Mouse (Mus musculus) liver, embryonic 11.5 days (tissue): ENCODE measurements around the gene Grin2d. TPM values are rescaled to one million over a fixed set of nuclear protein-coding genes. Genes with fewer than 3 reads are reported as not detected.

Source experiments
- ATAC-seq: fragments of 200-750 bp; cut with Nextera tagmentation; replicated peaks from 2 replicates; pipeline ENCODE4 v1.8.0; 2017; ENCODE audit warnings: moderate number of reproducible peaks, mild to moderate bottlenecking, moderate TSS enrichment, moderate library complexity; ENCODE audit not compliant: low FRiP score
- DNase-seq: peaks from one replicate; pipeline ENCODE4 v3.0.0-alpha.2; 2017; ENCODE audit warnings: low spot score
- H3K27ac ChIP-seq: fragments of 300-500 bp; sonication (generic); 2 replicates; pipeline ENCODE4 v1.5.1; 2014; ENCODE audit warnings: mild to moderate bottlenecking, low read depth, low read length, control low read depth
- H3K27me3 ChIP-seq: fragments of 300-500 bp; sonication (generic); replicated peaks from 2 replicates; pipeline ENCODE4 v1.6.1; 2014; ENCODE audit warnings: low read length, mixed read lengths; ENCODE audit not compliant: control insufficient read depth, insufficient read depth
- H3K36me3 ChIP-seq: fragments of 300-500 bp; sonication (generic); 2 replicates; pipeline ENCODE4 v1.6.1; 2014; ENCODE audit warnings: mild to moderate bottlenecking, low read length, moderate library complexity, mixed read lengths; ENCODE audit not compliant: control insufficient read depth, insufficient read depth
- H3K4me1 ChIP-seq: fragments of 300-500 bp; sonication (generic); replicated peaks from 2 replicates; pipeline ENCODE4 v1.6.1; 2014; ENCODE audit warnings: low read length, mixed read lengths; ENCODE audit not compliant: control insufficient read depth, insufficient read depth
- H3K4me2 ChIP-seq: fragments of 300-500 bp; sonication (generic); 2 replicates; pipeline ENCODE4 v1.6.1; 2014; ENCODE audit warnings: mild to moderate bottlenecking, control low read depth, moderate library complexity
- H3K4me3 ChIP-seq: fragments of 300-500 bp; sonication (generic); 2 replicates; pipeline ENCODE4 v1.5.1; 2014; ENCODE audit warnings: low read depth, low read length, control low read depth
- H3K9ac ChIP-seq: fragments of 300-500 bp; sonication (generic); 2 replicates; pipeline ENCODE4 v1.6.1; 2014; ENCODE audit warnings: low read depth, low read length, control low read depth
- H3K9me3 ChIP-seq: fragments of 300-500 bp; sonication (generic); 2 replicates; pipeline ENCODE4 v1.6.1; 2016; ENCODE audit warnings: low read length, inconsistent platforms, mixed read lengths; ENCODE audit not compliant: control insufficient read depth
- WGBS: fragments of 180-500 bp; shearing (Covaris S2); extraction: QIAGEN DNeasy Blood & Tissue Kit; methylation state at CpG from one replicate; pipeline ENCODE4 v1.1.7; 2014; 5-methylcytosine and 5-hydroxymethylcytosine counted together
- polyA plus RNA-seq: library from polyadenylated mRNA; unstranded; fragments of >200 nt; fragmentation: Nextera tagmentation; extraction: Ambion mirVana; gene quantifications from 2 replicates; pipeline ENCODE4 v1.2.1, GENCODE M21; 2014

Gene Grin2d
- polyA plus RNA-seq, 1 experiment from 2014 or later, result 0.23 TPM

DNA sequence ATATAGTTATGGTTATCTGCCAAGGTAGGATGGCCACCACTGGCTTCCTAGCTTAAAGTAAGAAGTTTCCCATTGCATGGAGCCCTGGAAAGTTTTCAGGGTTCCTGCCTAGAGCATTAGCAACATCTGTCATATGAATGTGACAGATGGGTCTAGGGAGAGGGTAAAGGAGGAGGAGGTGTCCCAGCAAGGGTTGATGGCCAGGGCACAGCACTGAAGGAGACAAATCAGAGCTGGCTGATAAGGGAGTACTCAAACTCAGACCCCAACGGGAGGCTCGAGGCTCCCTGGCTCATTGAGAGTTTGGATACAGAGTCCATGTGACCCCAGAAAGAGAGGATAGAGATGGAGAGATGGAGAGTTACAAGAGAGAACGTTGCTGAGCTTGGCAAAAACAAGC is 27.5 kb downstream of the Grin2d start:
- Histone ChIP-seq H3K27me3 (peaks cover 14% of the 10 kb centered on the region), H3K4me2 (no peak overlapping the region), H3K4me3 (no peak overlapping the region), H3K9ac (no peak overlapping the region), H3K36me3 (no peaks in the 10 kb centered on the region), H3K27ac (no peak overlapping the region), H3K4me1 (no peaks in the 10 kb centered on the region), H3K9me3 (no peaks in the 10 kb centered on the region)
- WGBS, result 55% methylated on average over 3 of the region's 3 CpGs
- ATAC-seq (no peak), DNase-seq (no peak)

DNA sequence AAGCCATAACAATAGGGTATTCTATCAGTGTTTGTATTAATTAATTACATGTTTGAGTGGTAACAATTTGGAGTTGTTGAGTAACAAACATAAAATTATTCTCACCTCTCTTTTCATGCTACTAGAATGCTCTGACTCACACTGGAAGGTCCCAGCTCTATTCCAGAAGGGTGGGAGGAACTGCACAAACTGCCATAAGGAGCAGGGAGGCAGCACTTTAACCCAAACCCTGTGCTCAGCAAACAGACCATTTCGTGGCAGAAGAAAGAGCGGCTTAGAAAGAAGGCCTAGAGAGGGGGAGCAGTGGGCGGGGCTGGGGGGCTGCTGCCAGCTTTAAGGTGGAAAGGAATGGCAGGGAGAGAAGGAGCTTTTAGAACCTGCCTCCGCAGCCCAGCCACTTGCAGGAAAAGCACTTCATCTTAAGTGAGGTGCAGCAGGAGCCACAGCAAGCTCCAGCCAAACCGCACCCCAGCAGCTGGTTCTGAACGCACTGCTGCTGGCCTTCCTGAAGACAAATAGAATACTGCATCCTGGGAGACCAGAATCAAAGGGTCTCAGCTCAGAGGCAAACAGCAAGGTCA is 29.6 kb downstream of the Grin2d start:
- Histone ChIP-seq H3K9ac (no peak overlapping the region), H3K4me2 (no peak overlapping the region), H3K36me3 (no peaks in the 10 kb centered on the region), H3K4me1 (no peaks in the 10 kb centered on the region), H3K4me3 (no peak overlapping the region), H3K27ac (no peak overlapping the region), H3K9me3 (no peaks in the 10 kb centered on the region), H3K27me3 (peaks cover 10% of the 10 kb centered on the region)
- WGBS, result 29% methylated on average over 6 of the region's 6 CpGs
- no peak for ATAC-seq
- DNase-seq, result no peak

DNA sequence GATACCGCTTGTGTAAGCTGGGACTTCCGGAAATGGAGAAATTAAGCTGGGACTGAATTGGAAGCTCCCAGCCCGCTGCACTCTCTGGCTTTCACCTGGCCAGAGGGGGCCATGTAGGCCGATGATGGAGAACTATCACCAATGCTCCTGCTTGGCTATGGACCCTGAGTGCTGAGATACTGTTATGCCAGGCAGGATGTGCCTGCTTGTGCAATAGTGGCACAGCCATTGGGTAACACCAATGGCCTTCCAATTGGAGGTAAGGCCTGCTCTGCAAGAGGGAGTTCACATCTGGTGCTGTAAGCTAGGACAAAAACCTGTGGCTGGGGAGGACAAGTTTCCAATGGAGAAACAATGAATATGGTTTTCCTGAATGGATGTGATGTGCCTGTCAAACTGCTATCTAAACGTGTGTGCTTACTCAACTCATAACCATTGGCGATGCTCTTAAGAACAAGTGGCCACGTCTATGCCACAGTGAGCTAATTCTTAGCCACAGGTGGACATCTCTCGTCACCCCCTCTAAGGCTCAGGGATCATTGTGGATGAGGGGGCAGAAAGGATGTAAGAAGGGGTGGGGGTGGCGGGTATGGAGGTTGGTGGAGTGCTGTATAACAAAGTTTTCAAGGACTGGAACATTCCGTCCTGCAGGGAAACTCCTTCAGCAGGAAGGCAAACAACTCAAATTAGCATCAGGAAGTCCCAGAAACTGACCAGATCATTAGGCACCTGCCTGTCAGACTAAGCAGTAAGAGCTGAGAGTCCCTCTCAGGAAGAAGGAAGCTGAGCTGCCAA is 35.0 kb downstream of the Grin2d start:
- Histone ChIP-seq H3K4me1 (no peaks in the 10 kb centered on the region), H3K9me3 (no peaks in the 10 kb centered on the region), H3K36me3 (no peaks in the 10 kb centered on the region), H3K4me2 (no peak overlapping the region), H3K9ac (no peak overlapping the region), H3K27me3 (peaks cover 20% of the 10 kb centered on the region), H3K27ac (no peak overlapping the region), H3K4me3 (no peak overlapping the region)
- 81% methylated on average over 10 of the region's 10 CpGs for WGBS
- no peak for ATAC-seq
- DNase-seq, result no peak

DNA sequence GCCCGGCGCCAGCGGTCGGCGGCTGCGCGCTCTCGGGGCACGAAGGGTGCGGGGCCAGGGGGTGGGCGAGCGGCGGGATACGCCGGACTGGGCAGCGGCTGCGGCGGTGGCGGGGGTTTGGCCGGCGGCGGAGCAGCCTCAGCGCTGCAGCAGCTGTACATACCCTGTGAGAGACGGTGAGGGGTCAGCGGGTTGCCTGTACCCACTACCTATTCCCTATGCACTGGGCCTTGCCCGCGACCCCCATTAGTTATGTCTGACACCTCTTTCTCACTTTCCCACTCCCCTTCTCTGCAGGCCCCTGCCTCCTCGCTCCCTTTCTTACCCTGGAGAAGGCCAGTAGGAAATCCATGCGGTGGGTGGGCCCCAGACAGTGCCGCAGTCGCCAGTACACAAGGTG is 44.3 kb downstream of the Grin2d start:
- DNase-seq, result no peak
- no peak for ATAC-seq
- Histone ChIP-seq H3K9me3 (no peaks in the 10 kb centered on the region), H3K4me3 (peak overlapping the region; percentile 46), H3K4me2 (peak overlapping the region; percentile 54), H3K9ac (no peak overlapping the region), H3K36me3 (0 out of 2 replicates have a peak, but pooled peaks cover 5% of the 10 kb centered on the region), H3K27me3 (peaks cover 52% of the 10 kb centered on the region), H3K4me1 (peaks cover 12% of the 10 kb centered on the region), H3K27ac (no peak overlapping the region)
- 8% methylated on average over 24 of the region's 31 CpGs for WGBS

DNA sequence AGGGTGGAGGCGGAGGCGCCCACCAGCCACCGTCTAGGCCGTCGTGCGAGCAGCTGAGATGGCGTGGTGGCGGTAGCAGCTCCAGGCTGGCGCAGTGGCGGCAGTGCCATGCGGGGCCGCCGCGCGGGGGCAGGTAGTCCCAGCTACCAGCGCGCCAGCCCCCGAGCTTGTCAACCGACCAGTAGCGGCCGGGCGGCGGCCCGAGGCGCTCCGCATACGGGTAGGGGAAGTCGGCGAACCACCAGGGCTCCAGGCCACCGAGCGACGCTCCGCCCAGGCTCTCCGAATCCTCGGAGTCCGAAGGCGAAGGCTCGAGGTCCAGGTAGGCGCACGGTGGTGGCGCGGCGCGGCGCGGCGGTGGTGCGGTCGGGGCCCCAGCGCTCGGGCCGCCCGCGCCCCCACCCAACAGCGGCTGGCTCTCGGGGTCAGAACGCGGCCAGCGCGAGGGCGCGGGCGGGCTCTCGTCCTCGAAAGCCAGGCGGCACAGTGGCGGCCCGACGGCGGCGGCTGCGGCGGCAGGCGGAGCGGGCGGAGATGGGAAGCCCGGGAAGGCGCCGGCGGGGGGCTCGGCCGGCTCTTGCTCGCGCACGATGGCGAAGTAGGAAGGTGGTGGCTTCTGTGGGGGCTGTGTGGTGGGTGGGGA is 44.9 kb downstream of the Grin2d start:
- H3K4me1 ChIP-seq, result peaks cover 12% of the 10 kb centered on the region
- 0 out of 2 replicates have a peak overlapping the region, but pooled peaks have one; percentile 6 for H3K9ac ChIP-seq
- H3K4me2 ChIP-seq, result peak overlapping the region; percentile 54
- peak overlapping the region; percentile 46 for H3K4me3 ChIP-seq
- H3K27ac ChIP-seq, result no peak overlapping the region
- H3K27me3 ChIP-seq, result peaks cover 52% of the 10 kb centered on the region
- DNase-seq (no peak), ATAC-seq (no peak)
- no peaks in the 10 kb centered on the region for H3K9me3 ChIP-seq
- H3K36me3 ChIP-seq, result peaks cover 6% of the 10 kb centered on the region; the same call in 1 of the 2 replicates
- WGBS, result 1% methylated on average over 66 of the region's 86 CpGs

DNA sequence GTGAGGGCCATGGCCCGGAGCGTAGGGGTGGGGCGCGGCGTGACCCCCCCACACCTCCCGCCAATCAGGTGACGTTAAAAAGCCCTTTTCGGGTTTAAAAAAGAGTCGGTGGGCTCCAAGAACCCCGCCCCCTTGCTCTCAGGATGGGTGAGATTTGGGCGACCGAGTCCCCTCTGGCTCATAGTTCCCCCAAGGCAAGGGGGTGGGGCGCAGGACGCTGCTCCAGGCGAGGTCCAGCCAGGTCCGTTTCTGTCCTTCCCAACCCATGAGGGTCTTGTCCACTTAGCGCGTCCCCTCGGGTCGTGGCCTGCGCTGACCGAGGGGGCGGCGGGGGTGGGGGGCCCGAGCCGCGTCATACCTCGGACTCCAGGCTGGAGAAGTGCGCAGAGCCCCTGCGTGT is 45.8 kb downstream of the Grin2d start:
- 11% methylated on average over 30 of the region's 30 CpGs for WGBS
- H3K9me3 ChIP-seq, result no peaks in the 10 kb centered on the region
- no peak overlapping the region for H3K27ac ChIP-seq
- ATAC-seq (no peak), DNase-seq (no peak)
- peaks cover 52% of the 10 kb centered on the region for H3K27me3 ChIP-seq
- H3K9ac ChIP-seq, result 0 out of 2 replicates have a peak overlapping the region, but pooled peaks have one; percentile 9
- H3K36me3 ChIP-seq, result peaks cover 13% of the 10 kb centered on the region
- peak overlapping the region; percentile 46 for H3K4me3 ChIP-seq
- H3K4me1 ChIP-seq, result peaks cover 12% of the 10 kb centered on the region
- H3K4me2 ChIP-seq, result peak overlapping the region; percentile 54

DNA sequence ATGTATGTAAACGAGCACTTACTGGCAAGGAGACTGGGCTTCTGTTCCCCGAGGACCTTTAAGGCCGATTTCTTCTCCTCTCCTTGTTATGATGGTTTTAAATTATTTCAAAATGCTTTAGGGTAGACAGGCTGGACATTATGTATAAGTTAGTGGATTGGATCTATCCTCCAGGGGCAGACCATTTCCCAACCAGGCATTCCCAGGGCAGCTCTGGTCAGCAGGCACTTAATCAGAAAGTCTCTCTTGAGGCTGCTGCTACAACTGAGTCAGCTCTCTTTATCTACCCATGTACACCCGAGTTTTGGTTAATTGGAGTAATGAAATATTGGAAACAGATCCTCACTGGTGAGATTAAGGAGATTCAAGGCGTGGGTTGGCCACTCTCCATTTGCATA is 47.1 kb downstream of the Grin2d start:
- peaks cover 26% of the 10 kb centered on the region for H3K36me3 ChIP-seq
- H3K4me1 ChIP-seq, result peaks cover 12% of the 10 kb centered on the region
- H3K4me2 ChIP-seq, result peak overlapping the region; percentile 90
- DNase-seq, result no peak
- H3K27me3 ChIP-seq, result peaks cover 49% of the 10 kb centered on the region
- no peak overlapping the region for H3K27ac ChIP-seq
- WGBS, result 19% methylated on average over 5 of the region's 5 CpGs
- H3K9ac ChIP-seq, result peak overlapping the region; percentile 90; the same call in 1 of the 2 replicates
- no peak for ATAC-seq
- no peaks in the 10 kb centered on the region for H3K9me3 ChIP-seq
- H3K4me3 ChIP-seq, result peak overlapping the region; percentile 95

DNA sequence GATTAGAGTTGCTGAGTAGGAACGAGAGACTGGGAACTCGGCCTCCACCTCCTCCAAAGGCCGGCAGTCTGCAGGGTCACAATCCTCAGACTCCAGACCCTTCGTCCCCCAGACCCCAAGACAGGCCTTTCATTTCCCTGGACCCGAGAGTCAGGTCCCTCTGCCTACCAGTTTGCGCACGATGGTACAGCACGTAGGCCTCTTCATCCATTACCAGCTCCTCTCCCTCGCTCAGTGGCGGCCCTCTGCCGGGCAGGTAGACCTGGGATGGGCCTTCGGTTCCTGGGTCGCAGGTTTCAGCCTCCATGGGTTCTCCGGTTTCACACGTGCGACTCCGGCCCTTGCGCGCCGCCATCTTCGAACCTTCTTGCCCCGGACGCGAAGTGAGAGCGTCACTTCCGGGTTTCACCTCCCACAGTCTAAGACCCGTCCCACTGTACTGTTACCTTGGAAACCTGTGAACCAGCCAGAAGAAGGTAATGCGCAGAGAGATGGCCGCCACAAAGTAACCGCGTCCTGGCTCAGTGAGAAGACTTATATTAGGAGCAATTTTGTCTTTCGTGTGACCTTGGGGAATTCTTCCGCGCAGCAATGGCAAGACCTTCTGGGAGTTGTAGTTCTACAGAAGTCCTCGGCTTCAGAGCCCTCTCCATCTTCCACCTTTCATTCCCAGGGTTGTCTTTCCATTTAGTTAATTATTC is 47.6 kb downstream of the Grin2d start, which contains the start of gene Grwd1:
Gene Grwd1, minus strand, starts transcription at position 518 of the 701 bp plus-strand sequence.
- peak; percentile 83 for ATAC-seq

More for the DNA sequence above, 47.6 kb downstream of the Grin2d start, which contains the start of gene Grwd1:
- Histone ChIP-seq H3K9me3 (no peaks in the 10 kb centered on the region), H3K4me2 (peak within 1 kb of the TSS; percentile 90), H3K4me3 (peak within 1 kb of the TSS; percentile 95), H3K36me3 (peaks cover 31% of the 10 kb centered on the region), H3K27me3 (peaks cover 46% of the 10 kb centered on the region), H3K27ac (peak within 1 kb of the TSS; percentile 45), H3K9ac (peak within 1 kb of the TSS; percentile 90), H3K4me1 (peaks cover 12% of the 10 kb centered on the region)
- peak; percentile 87 for DNase-seq
- WGBS, result 1% methylated on average over 35 of the region's 35 CpGs
